Mouse (Mus musculus) intestine, embryonic 15.5 days (tissue): ENCODE measurements around the gene Fbxl15. TPM values are rescaled to one million over a fixed set of nuclear protein-coding genes. Genes with fewer than 3 reads are reported as not detected.

Source experiments
- ATAC-seq: fragments of 200-750 bp; cut with Nextera tagmentation; 2 replicates; pipeline ENCODE4 v1.8.0; 2017; ENCODE audit warnings: moderate TSS enrichment, moderate library complexity
- H3K27ac ChIP-seq: fragments of 300-500 bp; sonication (generic); 2 replicates; pipeline ENCODE4 v1.5.1; 2015; ENCODE audit warnings: mild to moderate bottlenecking, inconsistent platforms
- H3K27me3 ChIP-seq: fragments of 300-500 bp; sonication (generic); replicated peaks from 2 replicates; pipeline ENCODE4 v1.6.1; 2015; ENCODE audit warnings: inconsistent platforms
- H3K36me3 ChIP-seq: fragments of 300-500 bp; sonication (generic); 2 replicates; pipeline ENCODE4 v1.6.1; 2015; ENCODE audit warnings: inconsistent platforms
- H3K4me1 ChIP-seq: fragments of 300-500 bp; sonication (generic); replicated peaks from 2 replicates; pipeline ENCODE4 v1.6.1; 2015; ENCODE audit warnings: inconsistent platforms
- H3K4me2 ChIP-seq: fragments of 300-500 bp; sonication (generic); replicated peaks from 2 replicates; pipeline ENCODE4 v1.6.1; 2015; ENCODE audit warnings: mild to moderate bottlenecking, inconsistent platforms
- H3K4me3 ChIP-seq: fragments of 300-500 bp; sonication (generic); replicated peaks from 2 replicates; pipeline ENCODE4 v1.5.1; 2015; ENCODE audit warnings: inconsistent platforms
- H3K9ac ChIP-seq: fragments of 300-500 bp; sonication (generic); 2 replicates; pipeline ENCODE4 v1.6.1; 2015; ENCODE audit warnings: inconsistent platforms
- H3K9me3 ChIP-seq: fragments of 300-500 bp; sonication (generic); 2 replicates; pipeline ENCODE4 v1.6.1; 2016; ENCODE audit warnings: inconsistent platforms
- WGBS: fragments of 180-500 bp; shearing (Covaris S2); methylation state at CpG from one replicate; pipeline ENCODE4 v1.1.7; 2015; 5-methylcytosine and 5-hydroxymethylcytosine counted together
- polyA plus RNA-seq: library from polyadenylated mRNA; unstranded; fragments of >200 nt; fragmentation: Nextera tagmentation; extraction: Ambion mirVana; gene quantifications from 2 replicates; pipeline ENCODE4 v1.2.1, GENCODE M21; 2015

Fbxl15 gene
- polyA plus RNA-seq, 1 experiment from 2014 or later = 15.6 TPM

- Histone ChIP-seq H3K27ac (peak overlapping the region; percentile 85), H3K4me2 (peak overlapping the region; percentile 77), H3K9ac (peak overlapping the region; percentile 23; the same call in 1 of the 2 replicates), H3K9me3 (no peaks in the 10 kb centered on the region), H3K4me3 (peak overlapping the region; percentile 54), H3K36me3 (no peaks in the 10 kb centered on the region), H3K27me3 (peaks cover 75% of the 10 kb centered on the region), H3K4me1 (peaks cover 59% of the 10 kb centered on the region)
- 0 out of 2 replicates have a peak, but pooled peaks have one; percentile 19 for ATAC-seq
- WGBS = 15% methylated on average over 16 of the region's 16 CpGs
Observed at GRCm38 (mm10) chr19:46318586-46319378, 9.2 kb upstream of the Fbxl15 start.

GRCm38 (mm10) chr19:46320076-46320785 is 7.8 kb upstream of the Fbxl15 start:
- Histone ChIP-seq H3K9ac (no peak overlapping the region), H3K4me1 (peaks cover 45% of the 10 kb centered on the region), H3K4me2 (no peak overlapping the region), H3K9me3 (no peaks in the 10 kb centered on the region), H3K36me3 (no peaks in the 10 kb centered on the region), H3K27me3 (peaks cover 79% of the 10 kb centered on the region), H3K4me3 (no peak overlapping the region), H3K27ac (no peak overlapping the region)
- no peak for ATAC-seq
- 77% methylated on average over 8 of the region's 8 CpGs for WGBS

GRCm38 (mm10) chr19:46321101-46321943 is 6.7 kb upstream of the Fbxl15 start:
- Histone ChIP-seq H3K27ac (0 out of 2 replicates have a peak overlapping the region, but pooled peaks have one; percentile 62), H3K4me1 (peaks cover 40% of the 10 kb centered on the region), H3K36me3 (no peaks in the 10 kb centered on the region), H3K4me2 (no peak overlapping the region), H3K9me3 (no peaks in the 10 kb centered on the region), H3K27me3 (peaks cover 83% of the 10 kb centered on the region), H3K9ac (no peak overlapping the region), H3K4me3 (no peak overlapping the region)
- ATAC-seq = peak; percentile 42
- 27% methylated on average over 6 of the region's 6 CpGs for WGBS

GRCm38 (mm10) chr19:46322144-46322995 is 5.6 kb upstream of the Fbxl15 start:
- Histone ChIP-seq H3K27me3 (peaks cover 81% of the 10 kb centered on the region), H3K36me3 (no peaks in the 10 kb centered on the region), H3K4me1 (peaks cover 41% of the 10 kb centered on the region), H3K4me3 (no peak overlapping the region), H3K4me2 (no peak overlapping the region), H3K9me3 (no peaks in the 10 kb centered on the region), H3K27ac (0 out of 2 replicates have a peak overlapping the region, but pooled peaks have one; percentile 54), H3K9ac (no peak overlapping the region)
- 63% methylated on average over 11 of the region's 11 CpGs for WGBS
- ATAC-seq = no peak

- no peak for ATAC-seq
- 78% methylated on average over 13 of the region's 13 CpGs for WGBS
- H3K4me1 ChIP-seq = peaks cover 42% of the 10 kb centered on the region
- no peak overlapping the region for H3K4me3 ChIP-seq
- no peaks in the 10 kb centered on the region for H3K9me3 ChIP-seq
- H3K9ac ChIP-seq = no peak overlapping the region
- no peaks in the 10 kb centered on the region for H3K36me3 ChIP-seq
- peaks cover 74% of the 10 kb centered on the region for H3K27me3 ChIP-seq
- no peak overlapping the region for H3K4me2 ChIP-seq
- H3K27ac ChIP-seq = no peak overlapping the region
Observed at GRCm38 (mm10) chr19:46322996-46323572, 4.9 kb upstream of the Fbxl15 start.

- Histone ChIP-seq H3K4me3 (no peak overlapping the region), H3K27me3 (peaks cover 68% of the 10 kb centered on the region), H3K4me1 (peaks cover 37% of the 10 kb centered on the region), H3K27ac (no peak overlapping the region), H3K9ac (no peak overlapping the region), H3K4me2 (no peak overlapping the region), H3K36me3 (no peaks in the 10 kb centered on the region), H3K9me3 (no peaks in the 10 kb centered on the region)
- no peak for ATAC-seq
- 73% methylated on average over 5 of the region's 5 CpGs for WGBS
Observed at GRCm38 (mm10) chr19:46323716-46324115, 4.3 kb upstream of the Fbxl15 start.

- Histone ChIP-seq H3K27ac (no peak overlapping the region), H3K9ac (no peak overlapping the region), H3K4me1 (peaks cover 36% of the 10 kb centered on the region), H3K36me3 (no peaks in the 10 kb centered on the region), H3K27me3 (peaks cover 61% of the 10 kb centered on the region), H3K4me3 (no peak overlapping the region), H3K4me2 (no peak overlapping the region), H3K9me3 (no peaks in the 10 kb centered on the region)
- no peak for ATAC-seq
- 62% methylated on average over 11 of the region's 11 CpGs for WGBS
Observed at GRCm38 (mm10) chr19:46324366-46324765, 3.6 kb upstream of the Fbxl15 start.

- Histone ChIP-seq H3K4me1 (peaks cover 38% of the 10 kb centered on the region), H3K9me3 (no peaks in the 10 kb centered on the region), H3K27me3 (peaks cover 56% of the 10 kb centered on the region), H3K4me2 (no peak overlapping the region), H3K9ac (no peak overlapping the region), H3K4me3 (no peak overlapping the region), H3K27ac (no peak overlapping the region), H3K36me3 (no peaks in the 10 kb centered on the region)
- 72% methylated on average over 5 of the region's 5 CpGs for WGBS
- ATAC-seq = no peak
Observed at GRCm38 (mm10) chr19:46324918-46325317, 3.1 kb upstream of the Fbxl15 start.

- H3K27me3 ChIP-seq = peaks cover 46% of the 10 kb centered on the region
- H3K9me3 ChIP-seq = no peaks in the 10 kb centered on the region
Observed at GRCm38 (mm10) chr19:46326019-46326755, 1.8 kb upstream of the Fbxl15 start.

GRCm38 (mm10) chr19:46326756-46327305 is 1.2 kb upstream of the Fbxl15 start, which contains the start of gene Psd:
Psd (minus strand) TSS chr19:46327156.
- no peak for ATAC-seq
- Histone ChIP-seq H3K9me3 (no peaks in the 10 kb centered on the region), H3K4me3 (peak within 1 kb of the TSS; percentile 64), H3K36me3 (0 out of 2 replicates have a peak, but pooled peaks cover 5% of the 10 kb centered on the region), H3K9ac (peak within 1 kb of the TSS; percentile 63), H3K27ac (peak within 1 kb of the TSS; percentile 88), H3K27me3 (peaks cover 43% of the 10 kb centered on the region), H3K4me1 (peaks cover 30% of the 10 kb centered on the region), H3K4me2 (peak within 1 kb of the TSS; percentile 99)
- WGBS = under 1% methylated on average over 34 of the region's 35 CpGs

More at GRCm38 (mm10) chr19:46326019-46326755, 1.8 kb upstream of the Fbxl15 start:
- H3K36me3 ChIP-seq = 0 out of 2 replicates have a peak, but pooled peaks cover 4% of the 10 kb centered on the region
- ATAC-seq = no peak
- H3K4me2 ChIP-seq = peak overlapping the region; percentile 99
- H3K4me3 ChIP-seq = no peak overlapping the region; the same call in 1 of the 2 replicates
- peaks cover 36% of the 10 kb centered on the region for H3K4me1 ChIP-seq
- H3K9ac ChIP-seq = no peak overlapping the region
- no peak overlapping the region for H3K27ac ChIP-seq
- 4% methylated on average over 29 of the region's 29 CpGs for WGBS
